Mouse (Mus musculus) brain, embryonic 14.5 days (tissue): ENCODE measurements at regions not wholly inside any gene's neighbourhood (a gene's known extent, or its start where the extent isn't known, plus 50 kb on each side); places are given as distances from the start of the nearest gene placed in this dataset.

Experiments used
- CTCF ChIP-seq: fragments of 200-500 bp; IDR thresholded peaks from 2 replicates; pipeline ENCODE4 v1.5.1; 2012; ENCODE audit warnings: inconsistent platforms, mild to moderate bottlenecking, moderate library complexity, borderline replicate concordance; ENCODE audit not compliant: insufficient read depth, insufficient read length; ENCODE audit errors: extremely low read depth
- POLR2A ChIP-seq: fragments of 200-500 bp; IDR thresholded peaks from 2 replicates; pipeline ENCODE4 v1.6.1; 2012; ENCODE audit warnings: mild to moderate bottlenecking, inconsistent platforms, borderline replicate concordance; ENCODE audit not compliant: poor library complexity, insufficient read depth, insufficient read length, severe bottlenecking; ENCODE audit errors: extremely low read depth

DNA sequence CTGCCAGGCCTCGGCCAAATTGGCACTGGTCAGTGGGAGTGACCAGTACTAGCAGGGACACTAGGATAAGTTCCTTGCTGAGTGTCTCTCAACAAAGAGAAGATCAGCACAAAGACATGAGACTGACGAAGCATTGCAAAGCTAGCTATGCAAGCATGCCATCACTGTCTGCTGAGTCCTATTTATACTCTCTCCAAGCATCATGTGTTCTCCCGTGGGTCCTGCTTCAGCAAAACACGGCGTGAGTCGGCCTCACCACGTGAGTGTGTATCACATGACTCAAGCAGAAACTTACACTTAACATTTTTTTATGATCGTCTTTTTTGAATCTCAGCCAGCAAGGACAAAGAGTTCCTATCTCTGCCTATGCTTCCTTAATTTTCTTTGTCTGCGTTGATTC is 67.7 kb upstream of the Igfbp5 start:
- TF ChIP-seq CTCF: no peak
- no peak for TF ChIP-seq POLR2A
